ENCODE assay signal across 25 mouse cellular contexts in the genomic region with DNA sequence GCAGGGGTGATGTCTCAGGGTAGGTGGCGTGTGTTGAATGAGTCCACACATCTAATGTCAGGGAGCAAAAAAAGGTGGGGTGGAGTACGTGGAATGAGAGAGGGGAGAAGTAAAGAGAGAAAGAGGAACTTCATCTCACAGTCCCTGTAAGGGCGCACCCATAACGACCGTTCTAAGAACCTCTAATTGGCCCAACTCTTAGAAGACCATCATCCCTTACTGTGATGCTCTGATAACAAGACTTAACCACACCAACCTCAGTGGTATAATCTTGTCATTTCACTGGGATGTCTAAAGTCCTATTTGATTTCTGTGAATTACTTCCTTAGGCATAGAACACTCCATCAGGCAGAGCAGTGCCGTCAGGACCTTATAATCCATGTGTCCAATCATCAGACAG. TPM values are rescaled to one million over a fixed set of nuclear protein-coding genes. Genes with fewer than 3 reads are reported as not detected.
"Had no signal": no experiment of that assay in that cellular context is flagged by ENCODE, and none has a peak within 500 bp of the region (broad histone marks: within the 10 kb centered on the region; RNA-seq: fewer than 3 reads in every experiment).

No protein-coding gene starts in this region.

- H3K4me1 ChIP-seq: intestine, embryonic 15.5 days; limb, embryonic 10.5 days; limb, embryonic 13.5 days; midbrain, embryonic 10.5 days; midbrain, embryonic 13.5 days; neural tube, embryonic 13.5 days had no signal

- H3K36me3 ChIP-seq: intestine, embryonic 15.5 days; limb, embryonic 10.5 days; limb, embryonic 13.5 days; midbrain, embryonic 10.5 days; midbrain, embryonic 13.5 days; neural tube, embryonic 13.5 days had no signal

- H3K9me3 ChIP-seq: intestine, embryonic 15.5 days; limb, embryonic 10.5 days; midbrain, embryonic 13.5 days had no signal

- H3K27me3 ChIP-seq: intestine, embryonic 15.5 days; limb, embryonic 13.5 days; midbrain, embryonic 13.5 days; neural tube, embryonic 13.5 days had no signal

- H3K4me2 ChIP-seq: intestine, embryonic 15.5 days; limb, embryonic 13.5 days; midbrain, embryonic 13.5 days; neural tube, embryonic 13.5 days had no signal

- ATAC-seq: intestine, embryonic 15.5 days; midbrain, embryonic 13.5 days; midbrain, embryonic 16.5 days had no signal

- H3K9ac ChIP-seq: intestine, embryonic 15.5 days; limb, embryonic 13.5 days; liver, embryonic 14.5 days; midbrain, embryonic 13.5 days; neural tube, embryonic 13.5 days had no signal

- DNase-seq: kidney, adult 11 months; kidney, adult 9 months; kidney, postnatal 14 days; kidney, postnatal 4 days; layer of hippocampus, adult 9-11 months; lung, adult 2 months; lung, postnatal 14 days; lung, postnatal 4 days; retina, postnatal 1 day; right cerebral cortex, postnatal 25 days; thymus, adult 18-20 months; thymus, postnatal 36 days had no signal

- H3K4me3 ChIP-seq: intestine, embryonic 15.5 days; limb, embryonic 10.5 days; limb, embryonic 13.5 days; midbrain, embryonic 10.5 days; midbrain, embryonic 13.5 days; myocyte; neural tube, embryonic 13.5 days had no signal

- H3K27ac ChIP-seq: intestine, embryonic 15.5 days; limb, embryonic 10.5 days; limb, embryonic 13.5 days; liver, embryonic 14.5 days; midbrain, embryonic 10.5 days; midbrain, embryonic 13.5 days; neural tube, embryonic 13.5 days had no signal

RNA-seq across cellular contexts. Expression of a gene that starts 53.8 kb away (rescaled TPM):
- total RNA-seq: megakaryocyte, adult 5-6 weeks; monocyte, adult 5-6 weeks; neutrophil, adult 5-6 weeks had no signal
- polyA plus RNA-seq: limb, embryonic 10.5 days; lung, adult 2 months; myocyte; testis, adult 2 months had no signal
